Mouse (Mus musculus): ENCODE measurements around the gene Cox7a2.

GRCm38 (mm10) chr9:79795076-79795475, 35.4 kb upstream of the Cox7a2 start:
- TF ChIP-seq CTCF (IDR thresholded peaks at IDR 0.05) (no peak), EP300 (IDR thresholded peaks at IDR 0.05) (no peak)

Data from lung, postnatal 0 days (tissue).